Mouse (Mus musculus) stomach, embryonic 14.5 days (tissue): Measurements from ENCODE around the gene Tiam1. TPM values are rescaled to one million over a fixed set of nuclear protein-coding genes. Genes with fewer than 3 reads are reported as not detected.

Experiments used
- ATAC-seq: fragments of 200-750 bp; cut with Nextera tagmentation; 2 replicates; pipeline ENCODE4 v1.8.0; 2017; ENCODE audit warnings: low read depth, moderate TSS enrichment; ENCODE audit not compliant: insufficient number of reproducible peaks, insufficient read depth, low FRiP score
- H3K27ac ChIP-seq: fragments of 300-500 bp; sonication (generic); 2 replicates; pipeline ENCODE4 v1.5.1; 2014; ENCODE audit warnings: mild to moderate bottlenecking, low read length, moderate library complexity, mixed read lengths
- H3K27me3 ChIP-seq: fragments of 300-500 bp; sonication (generic); 2 replicates; pipeline ENCODE4 v1.6.1; 2014; ENCODE audit warnings: low read length, control low read depth, mixed read lengths; ENCODE audit not compliant: control insufficient read depth, insufficient read depth
- H3K36me3 ChIP-seq: fragments of 300-500 bp; sonication (generic); 2 replicates; pipeline ENCODE4 v1.6.1; 2014; ENCODE audit warnings: mild to moderate bottlenecking, control low read depth, low read length, moderate library complexity, mixed read lengths; ENCODE audit not compliant: control insufficient read depth, insufficient read depth
- H3K4me1 ChIP-seq: fragments of 300-500 bp; sonication (generic); 2 replicates; pipeline ENCODE4 v1.6.1; 2014; ENCODE audit warnings: low read length, control low read depth, mixed read lengths; ENCODE audit not compliant: control insufficient read depth, insufficient read depth
- H3K4me2 ChIP-seq: fragments of 300-500 bp; sonication (generic); replicated peaks from 2 replicates; pipeline ENCODE4 v1.6.1; 2014; ENCODE audit warnings: low read depth, low read length, control low read depth
- H3K4me3 ChIP-seq: fragments of 300-500 bp; sonication (generic); 2 replicates; pipeline ENCODE4 v1.5.1; 2014; ENCODE audit warnings: low read depth, low read length, control low read depth
- H3K9ac ChIP-seq: fragments of 300-500 bp; sonication (generic); replicated peaks from 2 replicates; pipeline ENCODE4 v1.6.1; 2014; ENCODE audit warnings: low read depth, mild to moderate bottlenecking, control low read depth, low read length, moderate library complexity, mixed read lengths
- H3K9me3 ChIP-seq: fragments of 300-500 bp; sonication (generic); 2 replicates; pipeline ENCODE4 v1.6.1; 2016; ENCODE audit warnings: low read depth, low read length, control low read depth; ENCODE audit not compliant: control insufficient read depth
- WGBS: fragments of 180-500 bp; shearing (Covaris S2); extraction: QIAGEN DNeasy Blood & Tissue Kit; methylation state at CpG from one replicate; pipeline ENCODE4 v1.1.7; 2014; 5-methylcytosine and 5-hydroxymethylcytosine counted together
- polyA plus RNA-seq: library from polyadenylated mRNA; unstranded; fragments of >200 nt; fragmentation: Nextera tagmentation; extraction: Ambion mirVana; gene quantifications from 2 replicates; pipeline ENCODE4 v1.2.1, GENCODE M21; 2014

Tiam1 gene
- polyA plus RNA-seq, 1 experiment from 2014 or later = 38.4 TPM

GRCm38 (mm10) chr16:89943267-89943971 is 200.2 kb downstream of the Tiam1 start:
- Histone ChIP-seq H3K4me2 (no peak overlapping the region), H3K36me3 (no peaks in the 10 kb centered on the region), H3K4me3 (no peak overlapping the region), H3K4me1 (peaks cover 14% of the 10 kb centered on the region), H3K27ac (no peak overlapping the region), H3K9ac (no peak overlapping the region), H3K27me3 (no peaks in the 10 kb centered on the region), H3K9me3 (peaks cover 5% of the 10 kb centered on the region; the same call in 1 of the 2 replicates)
- 40% methylated on average over 19 of the region's 19 CpGs for WGBS
- ATAC-seq = no peak

GRCm38 (mm10) chr16:89940696-89941095 is 202.9 kb downstream of the Tiam1 start:
- Histone ChIP-seq H3K9me3 (peaks cover 5% of the 10 kb centered on the region; the same call in 1 of the 2 replicates), H3K9ac (no peak overlapping the region), H3K4me3 (no peak overlapping the region), H3K27ac (no peak overlapping the region), H3K27me3 (no peaks in the 10 kb centered on the region), H3K4me2 (no peak overlapping the region), H3K36me3 (no peaks in the 10 kb centered on the region), H3K4me1 (peaks cover 14% of the 10 kb centered on the region)
- 85% methylated on average over 8 of the region's 8 CpGs for WGBS
- no peak for ATAC-seq

DNA sequence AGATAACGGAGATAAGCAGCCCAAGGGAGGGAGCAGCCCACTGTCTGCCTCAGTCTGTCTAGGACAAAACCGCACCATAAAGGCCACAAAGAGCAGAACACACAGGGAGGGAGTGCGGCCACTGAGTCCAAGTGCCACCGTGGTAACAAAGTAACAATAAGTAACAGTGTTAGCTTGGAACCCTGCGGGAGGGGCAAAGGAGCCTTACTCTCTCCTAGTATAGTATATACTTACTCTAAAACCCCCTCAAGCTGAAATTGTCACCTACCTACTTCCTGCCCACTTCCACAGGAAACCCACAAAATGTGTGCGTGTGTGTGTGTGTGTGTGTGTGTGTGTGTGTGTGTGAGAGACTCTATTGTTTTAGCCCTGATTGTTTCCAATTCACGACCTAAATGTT is 205.3 kb downstream of the Tiam1 start:
- no peaks in the 10 kb centered on the region for H3K36me3 ChIP-seq
- H3K4me1 ChIP-seq = no peaks in the 10 kb centered on the region; the same call in 1 of the 2 replicates
- 55% methylated on average over 7 of the region's 7 CpGs for WGBS
- H3K9ac ChIP-seq = no peak overlapping the region
- ATAC-seq = no peak
- H3K27me3 ChIP-seq = no peaks in the 10 kb centered on the region
- no peak overlapping the region for H3K4me3 ChIP-seq
- peaks cover 5% of the 10 kb centered on the region; the same call in 1 of the 2 replicates for H3K9me3 ChIP-seq
- no peak overlapping the region for H3K4me2 ChIP-seq
- no peak overlapping the region for H3K27ac ChIP-seq

DNA sequence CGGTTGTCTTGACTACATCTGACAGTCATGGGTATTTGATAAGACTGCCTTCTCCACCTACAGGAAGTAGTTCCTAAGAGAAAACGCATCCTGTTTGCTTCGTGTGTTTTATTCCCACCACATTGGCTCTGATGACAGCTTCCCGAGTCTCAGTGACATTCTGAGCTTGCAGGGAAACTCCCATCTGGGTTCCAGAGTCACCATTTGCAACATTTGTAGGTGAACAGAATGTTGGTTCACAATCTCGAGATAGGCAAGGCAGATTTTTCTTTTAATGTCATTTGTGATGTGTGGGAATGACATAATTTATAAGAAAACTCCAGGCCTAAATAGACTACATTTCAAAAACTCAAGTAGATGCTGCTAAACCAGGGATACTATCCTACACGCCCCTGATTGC is 207.0 kb downstream of the Tiam1 start:
- Histone ChIP-seq H3K4me3 (no peak overlapping the region), H3K9me3 (peaks cover 3% of the 10 kb centered on the region; the same call in 1 of the 2 replicates), H3K27me3 (no peaks in the 10 kb centered on the region), H3K36me3 (no peaks in the 10 kb centered on the region), H3K4me2 (no peak overlapping the region), H3K4me1 (no peaks in the 10 kb centered on the region), H3K27ac (no peak overlapping the region), H3K9ac (no peak overlapping the region)
- ATAC-seq = no peak
- 74% methylated on average over 6 of the region's 6 CpGs for WGBS

- ATAC-seq = no peak
These were observed 208.2 kb downstream of the Tiam1 start for GRCm38 (mm10) chr16:89935398-89935797.

GRCm38 (mm10) chr16:89934616-89935015 is 209.0 kb downstream of the Tiam1 start:
- 62% methylated on average over 10 of the region's 10 CpGs for WGBS
- H3K9me3 ChIP-seq = no peaks in the 10 kb centered on the region
- H3K27ac ChIP-seq = no peak overlapping the region
- no peak overlapping the region for H3K4me3 ChIP-seq
- no peaks in the 10 kb centered on the region for H3K4me1 ChIP-seq
- H3K4me2 ChIP-seq = no peak overlapping the region
- ATAC-seq = no peak
- no peaks in the 10 kb centered on the region for H3K36me3 ChIP-seq
- no peaks in the 10 kb centered on the region for H3K27me3 ChIP-seq
- H3K9ac ChIP-seq = no peak overlapping the region

More at GRCm38 (mm10) chr16:89935398-89935797, 208.2 kb downstream of the Tiam1 start:
- H3K4me2 ChIP-seq = no peak overlapping the region
- H3K4me1 ChIP-seq = no peaks in the 10 kb centered on the region
- H3K9me3 ChIP-seq = no peaks in the 10 kb centered on the region
- H3K27me3 ChIP-seq = no peaks in the 10 kb centered on the region
- 64% methylated on average over 12 of the region's 12 CpGs for WGBS
- H3K27ac ChIP-seq = no peak overlapping the region
- H3K36me3 ChIP-seq = no peaks in the 10 kb centered on the region
- no peak overlapping the region for H3K9ac ChIP-seq
- H3K4me3 ChIP-seq = no peak overlapping the region

DNA sequence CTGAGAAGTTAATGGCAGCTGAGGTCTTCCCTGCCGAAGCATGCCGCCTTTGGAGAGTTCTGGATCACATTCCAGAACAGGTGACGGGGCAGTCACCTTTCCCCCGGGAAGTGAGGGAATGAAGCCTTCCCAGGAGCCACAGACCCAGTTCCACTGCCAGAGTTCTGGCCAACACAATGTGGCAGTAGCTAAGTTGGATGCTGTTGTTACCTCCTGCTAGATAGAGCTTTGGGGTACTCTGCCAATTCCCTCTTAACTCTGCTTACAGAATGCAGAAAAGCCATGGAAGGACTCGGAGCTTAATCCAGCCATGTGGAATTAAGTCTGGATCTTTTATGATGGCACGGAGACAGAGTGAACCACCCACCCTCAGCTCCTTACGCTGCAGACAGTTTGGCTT is 209.6 kb downstream of the Tiam1 start:
- H3K36me3 ChIP-seq = no peaks in the 10 kb centered on the region
- no peak overlapping the region for H3K4me3 ChIP-seq
- no peaks in the 10 kb centered on the region for H3K4me1 ChIP-seq
- no peak for ATAC-seq
- WGBS = 62% methylated on average over 7 of the region's 7 CpGs
- H3K27ac ChIP-seq = no peak overlapping the region
- H3K9ac ChIP-seq = no peak overlapping the region
- no peaks in the 10 kb centered on the region for H3K9me3 ChIP-seq
- no peak overlapping the region for H3K4me2 ChIP-seq
- H3K27me3 ChIP-seq = no peaks in the 10 kb centered on the region

DNA sequence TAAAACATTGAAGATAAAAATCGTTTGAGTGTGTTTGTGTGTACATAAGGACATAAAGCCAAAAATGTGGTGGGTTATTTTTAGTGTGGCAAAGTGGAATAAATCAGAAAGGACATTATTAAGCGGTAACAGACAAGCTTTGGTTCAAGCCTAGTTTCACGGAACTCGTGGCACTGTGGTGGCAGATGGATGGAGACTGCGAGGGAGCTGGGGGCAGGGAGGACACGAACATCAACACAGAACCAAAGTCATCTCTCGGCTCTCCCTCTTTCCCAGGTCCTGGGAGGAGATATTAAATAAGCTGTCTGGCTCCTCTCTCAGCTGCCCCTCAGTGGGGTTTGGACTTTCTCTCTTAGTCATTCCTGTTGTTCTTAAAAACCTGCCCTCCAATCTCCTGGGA is 215.0 kb downstream of the Tiam1 start:
- H3K4me3 ChIP-seq = no peak overlapping the region
- no peak overlapping the region for H3K9ac ChIP-seq
- no peaks in the 10 kb centered on the region for H3K9me3 ChIP-seq
- H3K4me2 ChIP-seq = no peak overlapping the region
- H3K27me3 ChIP-seq = no peaks in the 10 kb centered on the region
- H3K4me1 ChIP-seq = peaks cover 9% of the 10 kb centered on the region
- H3K36me3 ChIP-seq = no peaks in the 10 kb centered on the region
- H3K27ac ChIP-seq = no peak overlapping the region
- ATAC-seq = no peak
- WGBS = 74% methylated on average over 7 of the region's 7 CpGs
